In genomic region chr3:116006978-116007940, GRCm38 (mm10) we compare ENCODE assay signal across 8 mouse cellular contexts. TPM values are rescaled to one million over a fixed set of nuclear protein-coding genes. Genes with fewer than 3 reads are reported as not detected.
DNase-seq lines count a peak whose midpoint lies in the region; ATAC-seq and TF ChIP-seq lines count a peak whose summit lies in the region.

Slc30a7 (minus strand) TSS chr3:116007406.
Extl2 (plus strand) TSS chr3:116007462.

- no peaks in the 10 kb centered on the region; the same call in 1 of the 2 replicates for H3K4me1 ChIP-seq in bone marrow, adult 2 months (ENCODE audit: control insufficient read depth, insufficient read depth, low read length)
- peaks cover 14% of the 10 kb centered on the region; the same call in 1 of the 2 replicates for H3K4me1 ChIP-seq in embryonic facial prominence, embryonic 14.5 days (ENCODE audit: control insufficient read depth, insufficient read depth, low read length)
- H3K4me1 ChIP-seq in limb, embryonic 15.5 days = peaks cover 17% of the 10 kb centered on the region
- peaks cover 5% of the 10 kb centered on the region for H3K4me1 ChIP-seq in midbrain, postnatal 0 days (ENCODE audit: insufficient read depth, low read length)

- peak; percentile 63; the same call in 1 of the 2 replicates for TF ChIP-seq POLR2A in bone marrow, adult 2 months (IDR thresholded peaks at IDR 0.05; ENCODE audit: borderline replicate concordance, control insufficient read depth, low read depth, low read length)

- WGBS in bone marrow, adult 2 months = under 1% methylated on average over 67 of the region's 67 CpGs
- WGBS in embryonic facial prominence, embryonic 14.5 days = under 1% methylated on average over 58 of the region's 67 CpGs
- WGBS in limb, embryonic 15.5 days = under 1% methylated on average over 67 of the region's 67 CpGs
- under 1% methylated on average over 65 of the region's 67 CpGs for WGBS in midbrain, postnatal 0 days

- peak within 1 kb of the TSS; percentile 82 for H3K27ac ChIP-seq in bone marrow, adult 2 months (ENCODE audit: control insufficient read depth, insufficient read depth, low read depth, low read length, poor library complexity)
- peak within 1 kb of the TSS; percentile 86 for H3K27ac ChIP-seq in embryonic facial prominence, embryonic 14.5 days (replicated peaks; ENCODE audit: low read depth, low read length)
- peak within 1 kb of the TSS; percentile 82 for H3K27ac ChIP-seq in limb, embryonic 15.5 days
- H3K27ac ChIP-seq in midbrain, postnatal 0 days (ENCODE audit: low read depth, low read length) = peak within 1 kb of the TSS; percentile 87

- peak; percentile 66 to 74 for DNase-seq in B cell, adult 2 months
- DNase-seq in embryonic facial prominence, embryonic 14.5 days (ENCODE audit: low spot score) = peak; percentile 92
- DNase-seq in heart, adult 8-10 months (ENCODE audit: low spot score) = peak; percentile 74
- peak; percentile 81 for DNase-seq in kidney, adult 9 months
- DNase-seq in midbrain, postnatal 0 days (ENCODE audit: low spot score) = peak; percentile 87
- DNase-seq in spleen, postnatal 10 days (ENCODE audit: low spot score in 2 of 2) = peak; percentile 73 to 77

- no peak for TF ChIP-seq CTCF in bone marrow, adult 2 months (IDR thresholded peaks at IDR 0.05; ENCODE audit: control insufficient read depth, insufficient read depth, low read length)
- no peak for TF ChIP-seq CTCF in midbrain, postnatal 0 days (IDR thresholded peaks at IDR 0.05)

- H3K4me2 ChIP-seq in embryonic facial prominence, embryonic 14.5 days (ENCODE audit: low read depth, low read length) = peak within 1 kb of the TSS; percentile 83
- peak within 1 kb of the TSS; percentile 72 for H3K4me2 ChIP-seq in limb, embryonic 15.5 days
- H3K4me2 ChIP-seq in midbrain, postnatal 0 days (ENCODE audit: low read depth, low read length, poor library complexity, severe bottlenecking) = peak within 1 kb of the TSS; percentile 81

- H3K36me3 ChIP-seq in embryonic facial prominence, embryonic 14.5 days (ENCODE audit: control insufficient read depth, insufficient read depth, low read length) = peaks cover 22% of the 10 kb centered on the region
- peaks cover 5% of the 10 kb centered on the region; the same call in 1 of the 2 replicates for H3K36me3 ChIP-seq in limb, embryonic 15.5 days
- no peaks in the 10 kb centered on the region for H3K36me3 ChIP-seq in midbrain, postnatal 0 days (ENCODE audit: insufficient read depth, low read length)

- no peaks in the 10 kb centered on the region for H3K27me3 ChIP-seq in embryonic facial prominence, embryonic 14.5 days (replicated peaks; ENCODE audit: control insufficient read depth, insufficient read depth, low read length)
- H3K27me3 ChIP-seq in limb, embryonic 15.5 days = no peaks in the 10 kb centered on the region
- H3K27me3 ChIP-seq in midbrain, postnatal 0 days (ENCODE audit: insufficient read depth, low read length) = no peaks in the 10 kb centered on the region

- H3K9ac ChIP-seq in embryonic facial prominence, embryonic 14.5 days (ENCODE audit: low read depth, low read length) = peak within 1 kb of the TSS; percentile 86
- peak within 1 kb of the TSS; percentile 89 for H3K9ac ChIP-seq in limb, embryonic 15.5 days
- H3K9ac ChIP-seq in midbrain, postnatal 0 days (replicated peaks; ENCODE audit: low read length, poor library complexity, severe bottlenecking) = peak within 1 kb of the TSS; percentile 79

- peak; percentile 93 for ATAC-seq in embryonic facial prominence, embryonic 14.5 days (ENCODE audit: low read depth)
- ATAC-seq in limb, embryonic 15.5 days (ENCODE audit: insufficient number of reproducible peaks, low FRiP score, low TSS enrichment, low read depth) = peak; percentile 87
- peak; percentile 92 for ATAC-seq in midbrain, postnatal 0 days (ENCODE audit: low FRiP score)

- peak within 1 kb of the TSS; percentile 82 for H3K4me3 ChIP-seq in bone marrow, adult 2 months (replicated peaks; ENCODE audit: control insufficient read depth, low read depth, low read length)
- H3K4me3 ChIP-seq in embryonic facial prominence, embryonic 14.5 days (ENCODE audit: low read depth, low read length) = peak within 1 kb of the TSS; percentile 88
- peak within 1 kb of the TSS; percentile 88 for H3K4me3 ChIP-seq in limb, embryonic 15.5 days
- H3K4me3 ChIP-seq in midbrain, postnatal 0 days (ENCODE audit: low read depth, low read length) = peak within 1 kb of the TSS; percentile 64

- no peaks in the 10 kb centered on the region for H3K9me3 ChIP-seq in embryonic facial prominence, embryonic 14.5 days (ENCODE audit: control insufficient read depth, low read length)
- H3K9me3 ChIP-seq in limb, embryonic 15.5 days = no peaks in the 10 kb centered on the region
- H3K9me3 ChIP-seq in midbrain, postnatal 0 days (ENCODE audit: low read length) = no peaks in the 10 kb centered on the region

RNA-seq across cellular contexts. Expression of gene Slc30a7, which starts in this region (rescaled TPM):
- 3.7 and 4.1 TPM in 2 replicates for polyA plus RNA-seq in bone marrow, adult 2 months (2011; ENCODE audit: insufficient read depth, insufficient read length, low replicate concordance, missing spikeins)
- 34.3 and 40.7 TPM in 2 replicates for polyA plus RNA-seq in embryonic facial prominence, embryonic 14.5 days (2014; fragmentation: Nextera tagmentation; extraction: Ambion mirVana)
- 10 to 100 TPM; 10.0 to 17.4 (median 10.9) TPM for total RNA-seq in heart, adult 8-10 months (2022)
- 35.6 and 38.8 TPM in 2 replicates for polyA plus RNA-seq in limb, embryonic 15.5 days (2015; fragmentation: Nextera tagmentation; extraction: Ambion mirVana)
- 28.6 and 46.6 TPM in 2 replicates for total RNA-seq in midbrain, postnatal 0 days (2014; rRNA removed)
- 9.0 and 10.6 TPM in 2 replicates for polyA plus RNA-seq in midbrain, postnatal 0 days (2015; fragmentation: Nextera tagmentation; extraction: Ambion mirVana)

RNA-seq across cellular contexts. Expression of gene Extl2, which starts in this region (rescaled TPM):
- polyA plus RNA-seq in bone marrow, adult 2 months (2011; ENCODE audit: insufficient read depth, insufficient read length, low replicate concordance, missing spikeins) = 0.45 and 1.8 TPM in 2 replicates
- polyA plus RNA-seq in embryonic facial prominence, embryonic 14.5 days (2014; fragmentation: Nextera tagmentation; extraction: Ambion mirVana) = 23.8 and 27.1 TPM in 2 replicates
- 10 to 100 TPM; 13.1 to 17.8 (median 15.4) TPM for total RNA-seq in heart, adult 8-10 months (2022)
- 17.8 and 22.5 TPM in 2 replicates for polyA plus RNA-seq in limb, embryonic 15.5 days (2015; fragmentation: Nextera tagmentation; extraction: Ambion mirVana)
- total RNA-seq in midbrain, postnatal 0 days (2014; rRNA removed) = 34.6 and 35.7 TPM in 2 replicates
- 34.7 and 39.2 TPM in 2 replicates for polyA plus RNA-seq in midbrain, postnatal 0 days (2015; fragmentation: Nextera tagmentation; extraction: Ambion mirVana)

Comparison
In these comparisons a context has a peak if more than half of its experiments do, and no peak if none do; other contexts are left out.
1. Peak in every context shown above with its lines: DNase-seq, ATAC-seq, H3K4me3 ChIP-seq and H3K27ac ChIP-seq.